Mouse (Mus musculus) testis, adult 2 months (tissue): ENCODE results near the gene Kxd1. TPM values are rescaled to one million over a fixed set of nuclear protein-coding genes. Genes with fewer than 3 reads are reported as not detected.
A peak's percentile ranks its signal among the peaks of the same experiment; 100 is the strongest.

Experiments used
- H3K27ac ChIP-seq: fragments of 200-500 bp; 2 replicates; pipeline ENCODE4 v1.5.1; 2012; ENCODE audit warnings: low read depth, low read length; ENCODE audit not compliant: control insufficient read depth, insufficient read depth
- H3K27me3 ChIP-seq: fragments of 200-500 bp; 2 replicates; pipeline ENCODE4 v1.6.1; 2012; ENCODE audit warnings: mild to moderate bottlenecking, low read length, moderate library complexity; ENCODE audit not compliant: control insufficient read depth, insufficient read depth
- H3K36me3 ChIP-seq: fragments of 200-500 bp; 2 replicates; pipeline ENCODE4 v1.6.1; 2012; ENCODE audit warnings: mild to moderate bottlenecking, low read length; ENCODE audit not compliant: control insufficient read depth, insufficient read depth
- H3K4me1 ChIP-seq: fragments of 200-500 bp; 2 replicates; pipeline ENCODE4 v1.6.1; 2012; ENCODE audit warnings: low read length; ENCODE audit not compliant: control insufficient read depth, insufficient read depth
- H3K4me3 ChIP-seq: fragments of 200-500 bp; 2 replicates; pipeline ENCODE4 v1.5.1; 2012; ENCODE audit warnings: low read depth, mild to moderate bottlenecking, low read length, moderate library complexity, mixed read lengths; ENCODE audit not compliant: control insufficient read depth
- CTCF ChIP-seq: fragments of 200-500 bp; IDR thresholded peaks from 2 replicates; pipeline ENCODE4 v1.5.1; 2012; ENCODE audit warnings: low read depth, mild to moderate bottlenecking, inconsistent platforms, low read length, moderate library complexity; ENCODE audit not compliant: control insufficient read depth, insufficient read depth, insufficient replicate concordance
- POLR2A ChIP-seq: fragments of 200-500 bp; IDR thresholded peaks from 2 replicates; pipeline ENCODE4 v1.6.1; 2012; ENCODE audit warnings: low read depth, mild to moderate bottlenecking, inconsistent platforms, low read length, moderate library complexity; ENCODE audit not compliant: control insufficient read depth
- polyA plus RNA-seq: library from polyadenylated mRNA; depleted of rRNA; stranded (reverse); fragments of >200 nt; gene quantifications from 2 replicates; pipeline ENCODE4 v1.2.3, GENCODE M21; 2012

Gene Kxd1
- polyA plus RNA-seq, 1 experiment: 77.9 TPM

GRCm38 (mm10) chr8:70546412-70546811, 18.7 kb upstream of the Kxd1 start:
- Histone ChIP-seq H3K27ac (no peak overlapping the region), H3K4me1 (peaks cover 4% of the 10 kb centered on the region), H3K27me3 (no peaks in the 10 kb centered on the region), H3K4me3 (no peak overlapping the region), H3K36me3 (no peaks in the 10 kb centered on the region)
- TF ChIP-seq POLR2A (no peak), CTCF (no peak)

- TF ChIP-seq POLR2A (no peak), CTCF (peak; percentile 22; the same call in 1 of the 2 replicates)
- H3K4me1 ChIP-seq: peaks cover 8% of the 10 kb centered on the region
- H3K4me3 ChIP-seq: no peak overlapping the region
- peak overlapping the region; percentile 30 for H3K27ac ChIP-seq
- no peaks in the 10 kb centered on the region for H3K36me3 ChIP-seq
- H3K27me3 ChIP-seq: no peaks in the 10 kb centered on the region
Observed at GRCm38 (mm10) chr8:70544200-70544687, 16.5 kb upstream of the Kxd1 start.

- no peaks in the 10 kb centered on the region for H3K36me3 ChIP-seq
- no peak overlapping the region for H3K27ac ChIP-seq
- TF ChIP-seq POLR2A: no peak
- no peak for TF ChIP-seq CTCF
- H3K27me3 ChIP-seq: no peaks in the 10 kb centered on the region
- H3K4me3 ChIP-seq: peak overlapping the region; percentile 90
- H3K4me1 ChIP-seq: peaks cover 10% of the 10 kb centered on the region
Observed at GRCm38 (mm10) chr8:70541081-70541480, 13.3 kb upstream of the Kxd1 start.

- no peaks in the 10 kb centered on the region for H3K27me3 ChIP-seq
- H3K4me3 ChIP-seq: peak overlapping the region; percentile 90
- peak overlapping the region; percentile 91 for H3K27ac ChIP-seq
- H3K4me1 ChIP-seq: peaks cover 10% of the 10 kb centered on the region
- TF ChIP-seq CTCF (no peak), POLR2A (no peak)
- no peaks in the 10 kb centered on the region for H3K36me3 ChIP-seq
Observed at GRCm38 (mm10) chr8:70540507-70541071, 12.8 kb upstream of the Kxd1 start.

- Histone ChIP-seq H3K36me3 (no peaks in the 10 kb centered on the region), H3K4me3 (peak overlapping the region; percentile 90), H3K27me3 (no peaks in the 10 kb centered on the region), H3K27ac (peak overlapping the region; percentile 91), H3K4me1 (peaks cover 10% of the 10 kb centered on the region)
- TF ChIP-seq CTCF (no peak), POLR2A (no peak)
Observed at GRCm38 (mm10) chr8:70540013-70540506, 12.3 kb upstream of the Kxd1 start.

- H3K4me1 ChIP-seq: peaks cover 10% of the 10 kb centered on the region
- TF ChIP-seq POLR2A (peak; percentile 86), CTCF (0 out of 2 replicates have a peak, but pooled peaks have one; percentile 2)
- H3K36me3 ChIP-seq: no peaks in the 10 kb centered on the region; the same call in 1 of the 2 replicates
- H3K4me3 ChIP-seq: peak within 1 kb of the TSS; percentile 90
- no peaks in the 10 kb centered on the region for H3K27me3 ChIP-seq
- H3K27ac ChIP-seq: peak within 1 kb of the TSS; percentile 98
Observed at GRCm38 (mm10) chr8:70539077-70539813, 11.5 kb upstream of the Kxd1 start, which contains the start of gene Ell. Ell (plus strand) TSS chr8:70539457.

GRCm38 (mm10) chr8:70538633-70539076, 10.9 kb upstream of the Kxd1 start:
- Histone ChIP-seq H3K4me3 (peak overlapping the region; percentile 90), H3K36me3 (no peaks in the 10 kb centered on the region; the same call in 1 of the 2 replicates), H3K4me1 (peaks cover 10% of the 10 kb centered on the region), H3K27ac (peak overlapping the region; percentile 98), H3K27me3 (no peaks in the 10 kb centered on the region)
- no peak for TF ChIP-seq CTCF
- TF ChIP-seq POLR2A: peak; percentile 21
